Comparison of ENCODE assay signal across 9 mouse cellular contexts in genomic region chr8:70864712-70865221, GRCm38 (mm10). TPM values are rescaled to one million over a fixed set of nuclear protein-coding genes. Genes with fewer than 3 reads are reported as not detected.
DNase-seq lines count a peak whose midpoint lies in the region; ATAC-seq and TF ChIP-seq lines count a peak whose summit lies in the region.
"Had no signal": no experiment of that assay in that cellular context is flagged by ENCODE, and none has a peak within 500 bp of the region (broad histone marks: within the 10 kb centered on the region; RNA-seq: fewer than 3 reads in every experiment).

No protein-coding gene starts in this region.

- H3K9me3 ChIP-seq in liver, embryonic 14.5 days (ENCODE audit: control insufficient read depth, low read length), result no peaks in the 10 kb centered on the region

- no peak for ATAC-seq in CD4-positive, CD25-positive, alpha-beta regulatory T cell, adult 4 months
- no peak for ATAC-seq in liver, embryonic 14.5 days (ENCODE audit: insufficient read depth)

- H3K36me3 ChIP-seq in testis, adult 2 months (ENCODE audit: control insufficient read depth, insufficient read depth, low read length), result no peaks in the 10 kb centered on the region
- H3K36me3 ChIP-seq in liver, embryonic 14.5 days (replicated peaks; ENCODE audit: control insufficient read depth, insufficient read depth, low read depth), result no peaks in the 10 kb centered on the region

- no peak for TF ChIP-seq POLR2A in testis, adult 2 months (IDR thresholded peaks at IDR 0.05; ENCODE audit: control insufficient read depth, low read depth, low read length)

- H3K9ac ChIP-seq in liver, embryonic 14.5 days (replicated peaks), result peak overlapping the region; percentile 69; the same call in 1 of the 2 replicates

- peak overlapping the region; percentile 76 for H3K4me2 ChIP-seq in liver, embryonic 14.5 days (ENCODE audit: low read depth)

- peak overlapping the region; percentile 83 for H3K4me3 ChIP-seq in testis, adult 2 months (ENCODE audit: control insufficient read depth, low read depth, low read length)
- peak overlapping the region; percentile 63 to 65 for H3K4me3 ChIP-seq in liver, embryonic 14.5 days (ENCODE audit: insufficient read depth in 1 of 2, low read depth in 2 of 2, low read length in 2 of 2)

- DNase-seq in CD4-positive, CD25-positive, alpha-beta regulatory T cell, adult 2 months (ENCODE audit: low read depth, low spot score), result peak; percentile 49
- no peak for DNase-seq in testis, postnatal 10 days (ENCODE audit: low spot score)
- DNase-seq in heart, postnatal 4 days, result peak; percentile 38
- DNase-seq in liver, embryonic 14.5 days (ENCODE audit: low read depth in 3 of 3, low spot score in 3 of 3), result no peak
- peak; percentile 53 for DNase-seq in thymus, postnatal 14 days
- no peak for DNase-seq in left cerebral cortex, postnatal 4 days

- peaks cover 45% of the 10 kb centered on the region for H3K4me1 ChIP-seq in testis, adult 2 months (ENCODE audit: control insufficient read depth, insufficient read depth, low read length)
- peaks cover 15 to 18% of the 10 kb centered on the region in 2 experiments for H3K4me1 ChIP-seq in liver, embryonic 14.5 days (replicated peaks; ENCODE audit: control insufficient read depth in 2 of 2, insufficient read depth in 2 of 2, low read length in 1 of 2)

- no peak for TF ChIP-seq CTCF in testis, adult 2 months (IDR thresholded peaks at IDR 0.05; ENCODE audit: control insufficient read depth, insufficient read depth, insufficient replicate concordance, low read depth, low read length)
- TF ChIP-seq CTCF in liver, embryonic 14.5 days (IDR thresholded peaks at IDR 0.05; ENCODE audit: low read depth), result no peak

- peaks cover 2% of the 10 kb centered on the region for H3K27me3 ChIP-seq in testis, adult 2 months (ENCODE audit: control insufficient read depth, insufficient read depth, low read length)
- peaks cover 41% of the 10 kb centered on the region for H3K27me3 ChIP-seq in liver, embryonic 14.5 days (ENCODE audit: control insufficient read depth, insufficient read depth, low read length)

- 2% methylated on average over 24 of the region's 24 CpGs for WGBS in liver, embryonic 14.5 days (ENCODE audit: insufficient replicate concordance)

- TF ChIP-seq EP300 in liver, embryonic 14.5 days (IDR thresholded peaks at IDR 0.05; ENCODE audit: low read depth), result no peak

- intact Hi-C loops in left cerebral cortex, postnatal 4 days (cut with DNase I), result no loop called here

- no peak overlapping the region for H3K27ac ChIP-seq in testis, adult 2 months (ENCODE audit: control insufficient read depth, insufficient read depth, low read depth, low read length)
- no peak overlapping the region for H3K27ac ChIP-seq in liver, embryonic 14.5 days

RNA-seq across cellular contexts. Expression of gene Kcnn1, which starts 1.7 kb away (rescaled TPM):
- not detected for polyA plus RNA-seq in CD4-positive, CD25-positive, alpha-beta regulatory T cell, adult 4 months (2017; shearing (Covaris generic))
- 0.72 and 1.5 TPM in 2 replicates for polyA plus RNA-seq in testis, adult 2 months (2012; rRNA removed)
- 1 to 10 TPM; 2.5 to 3.0 TPM for total RNA-seq in heart, postnatal 4 days (2021)
- 0.27 and 0.34 TPM in 2 replicates for polyA plus RNA-seq in liver, embryonic 14.5 days (2012; rRNA removed)
- polyA plus RNA-seq in liver, embryonic 14.5 days (2014; fragmentation: Nextera tagmentation; extraction: Ambion mirVana), result 0.08 and 0.17 TPM in 2 replicates
- total RNA-seq in left cerebral cortex, postnatal 4 days (2021), result 10 to 100 TPM; 29.6 to 48.2 TPM

RNA-seq across cellular contexts. Expression of gene Ccdc124, which starts 9.0 kb away (rescaled TPM):
- polyA plus RNA-seq in CD4-positive, CD25-positive, alpha-beta regulatory T cell, adult 4 months (2017; shearing (Covaris generic)), result 10 to 100 TPM; 61.0 to 62.7 TPM
- 51.3 and 65.9 TPM in 2 replicates for polyA plus RNA-seq in testis, adult 2 months (2012; rRNA removed)
- 10 to 100 TPM; 42.6 to 46.2 TPM for total RNA-seq in heart, postnatal 4 days (2021)
- 20.4 and 34.3 TPM in 2 replicates for polyA plus RNA-seq in liver, embryonic 14.5 days (2012; rRNA removed)
- polyA plus RNA-seq in liver, embryonic 14.5 days (2014; fragmentation: Nextera tagmentation; extraction: Ambion mirVana), result 54.1 and 56.3 TPM in 2 replicates
- total RNA-seq in left cerebral cortex, postnatal 4 days (2021), result 10 to 100 TPM; 86.2 to 89.3 TPM

RNA-seq across cellular contexts. Expression of gene Arrdc2, which starts 25.2 kb away (rescaled TPM):
- polyA plus RNA-seq in CD4-positive, CD25-positive, alpha-beta regulatory T cell, adult 4 months (2017; shearing (Covaris generic)), result 1 to 10 TPM; 3.4 to 3.7 TPM
- polyA plus RNA-seq in testis, adult 2 months (2012; rRNA removed), result 17.1 and 19.4 TPM in 2 replicates
- total RNA-seq in heart, postnatal 4 days (2021), result 1 to 10 TPM; 5.1 to 7.5 TPM
- polyA plus RNA-seq in liver, embryonic 14.5 days (2012; rRNA removed), result 33.9 and 35.0 TPM in 2 replicates
- 9.5 and 14.3 TPM in 2 replicates for polyA plus RNA-seq in liver, embryonic 14.5 days (2014; fragmentation: Nextera tagmentation; extraction: Ambion mirVana)
- 10 to 100 TPM; 13.0 to 14.9 TPM for total RNA-seq in left cerebral cortex, postnatal 4 days (2021)

RNA-seq across cellular contexts. Expression of gene Slc5a5, which starts 27.8 kb away (rescaled TPM):
- not detected for polyA plus RNA-seq in CD4-positive, CD25-positive, alpha-beta regulatory T cell, adult 4 months (2017; shearing (Covaris generic))
- polyA plus RNA-seq in testis, adult 2 months (2012; rRNA removed), result 1.3 and 1.5 TPM in 2 replicates
- under 1 TPM in 1 of 2 experiments, not detected in 1; 0.11 TPM for total RNA-seq in heart, postnatal 4 days (2021)
- polyA plus RNA-seq in liver, embryonic 14.5 days (2012; rRNA removed), result 0.06 and 0.10 TPM in 2 replicates
- 0.03 and 0.05 TPM in 2 replicates for polyA plus RNA-seq in liver, embryonic 14.5 days (2014; fragmentation: Nextera tagmentation; extraction: Ambion mirVana)
- total RNA-seq in left cerebral cortex, postnatal 4 days (2021), result 1 to 10 TPM; 4.4 to 4.5 TPM
- total RNA-seq: hematopoietic stem cell, adult 5-6 weeks had no signal

RNA-seq across cellular contexts. Expression of gene Rpl18a, which starts 32.4 kb away (rescaled TPM):
- over 10,000 TPM in 1 of 2 experiments, 1,000 to 10,000 TPM in 1; 9,999 to 11,110 TPM for polyA plus RNA-seq in CD4-positive, CD25-positive, alpha-beta regulatory T cell, adult 4 months (2017; shearing (Covaris generic))
- 1,162 and 1,446 TPM in 2 replicates for polyA plus RNA-seq in testis, adult 2 months (2012; rRNA removed)
- 1,000 to 10,000 TPM; 1,266 to 1,294 TPM for total RNA-seq in heart, postnatal 4 days (2021)
- polyA plus RNA-seq in liver, embryonic 14.5 days (2012; rRNA removed), result 2,449 and 2,899 TPM in 2 replicates
- 3,155 and 3,211 TPM in 2 replicates for polyA plus RNA-seq in liver, embryonic 14.5 days (2014; fragmentation: Nextera tagmentation; extraction: Ambion mirVana)
- 1,000 to 10,000 TPM in 1 of 2 experiments, 100 to 1,000 TPM in 1; 955 to 1,024 TPM for total RNA-seq in left cerebral cortex, postnatal 4 days (2021)

Comparison
In these comparisons a context has a peak if more than half of its experiments do, and no peak if none do; other contexts are left out.
1. DNase-seq: peak in CD4-positive, CD25-positive, alpha-beta regulatory T cell, adult 2 months (single experiment), heart, postnatal 4 days (single experiment) and thymus, postnatal 14 days (single experiment); none in testis, postnatal 10 days (single experiment), liver, embryonic 14.5 days (0 of 3) and left cerebral cortex, postnatal 4 days (single experiment).